ENCODE assay signal across 26 mouse cellular contexts in genomic region chr2:139417506-139417905, GRCm38 (mm10).
"Had no signal": no experiment of that assay in that cellular context is flagged by ENCODE, and none has a peak within 500 bp of the region (broad histone marks: within the 10 kb centered on the region; RNA-seq: fewer than 3 reads in every experiment).

No protein-coding gene starts in this region.

- H3K4me2 ChIP-seq: heart, embryonic 11.5 days; heart, embryonic 13.5 days; heart, embryonic 15.5 days; hindbrain, embryonic 13.5 days; hindbrain, embryonic 15.5 days; kidney, embryonic 15.5 days; limb, embryonic 13.5 days; limb, embryonic 15.5 days; liver, embryonic 12.5 days had no signal

- H3K27me3 ChIP-seq: heart, embryonic 13.5 days; heart, embryonic 15.5 days; hindbrain, embryonic 13.5 days; hindbrain, embryonic 15.5 days; kidney, embryonic 15.5 days; limb, embryonic 13.5 days; limb, embryonic 15.5 days; liver, embryonic 12.5 days had no signal

- H3K9ac ChIP-seq: heart, embryonic 13.5 days; heart, embryonic 15.5 days; hindbrain, embryonic 13.5 days; hindbrain, embryonic 15.5 days; kidney, embryonic 15.5 days; limb, embryonic 13.5 days; limb, embryonic 15.5 days; liver, embryonic 12.5 days; liver, embryonic 14.5 days had no signal

- H3K9me3 ChIP-seq: heart, embryonic 13.5 days; heart, embryonic 15.5 days; hindbrain, embryonic 13.5 days; hindbrain, embryonic 15.5 days; kidney, embryonic 15.5 days; limb, embryonic 13.5 days; limb, embryonic 15.5 days; liver, embryonic 12.5 days had no signal

- H3K4me3 ChIP-seq: heart, adult 2 months; heart, embryonic 13.5 days; heart, embryonic 15.5 days; hindbrain, embryonic 13.5 days; hindbrain, embryonic 15.5 days; kidney, embryonic 15.5 days; limb, embryonic 13.5 days; limb, embryonic 15.5 days; liver, embryonic 12.5 days had no signal

- H3K27ac ChIP-seq: heart, adult 2 months; heart, embryonic 13.5 days; heart, embryonic 15.5 days; hindbrain, embryonic 13.5 days; hindbrain, embryonic 15.5 days; hindbrain, postnatal 0 days; kidney, embryonic 15.5 days; kidney, postnatal 0 days; limb, embryonic 13.5 days; limb, embryonic 15.5 days; liver, embryonic 12.5 days; liver, embryonic 14.5 days had no signal

- ATAC-seq: hindbrain, postnatal 0 days; intestine, embryonic 16.5 days; liver, embryonic 12.5 days had no signal

- H3K4me1 ChIP-seq: heart, embryonic 13.5 days; heart, embryonic 15.5 days; hindbrain, embryonic 13.5 days; hindbrain, embryonic 15.5 days; kidney, embryonic 15.5 days; limb, embryonic 15.5 days; liver, embryonic 12.5 days had no signal

- H3K36me3 ChIP-seq: heart, embryonic 13.5 days; heart, embryonic 15.5 days; hindbrain, embryonic 13.5 days; hindbrain, embryonic 15.5 days; kidney, embryonic 15.5 days; limb, embryonic 13.5 days; limb, embryonic 15.5 days; liver, embryonic 12.5 days had no signal

- DNase-seq: gastrocnemius, postnatal 14 days; gastrocnemius, postnatal 36 days; heart, adult 11 months; heart, adult 2 months; heart, postnatal 14 days; heart, postnatal 36 days; kidney, adult 11 months; kidney, adult 2 months; kidney, adult 9 months; kidney, postnatal 14 days; kidney, postnatal 36 days; layer of hippocampus, adult 9-11 months; layer of hippocampus, postnatal 36 days had no signal
